Mouse (Mus musculus): ENCODE measurements at regions not wholly inside any gene's neighbourhood (a gene's known extent, or its start where the extent isn't known, plus 50 kb on each side); places are given as distances from the start of the nearest gene placed in this dataset.
"Not testable (repeated sequence)": the region's sequence is repeated elsewhere in the genome, so short reads cannot be mapped to it uniquely, and the experiment has no call there.

GRCm38 (mm10) chr10:8136662-8137061 lies 180.6 kb upstream of the Tab2 start:
- DNase-seq (ENCODE audit: low spot score), result no peak

GRCm38 (mm10) chr10:8135272-8135671 lies 179.2 kb upstream of the Tab2 start:
- no peak for DNase-seq (ENCODE audit: low spot score)

- no peak for DNase-seq (ENCODE audit: low spot score)
Measured at GRCm38 (mm10) chr10:8134398-8134797, 178.4 kb upstream of the Tab2 start.

GRCm38 (mm10) chr10:8133451-8133952 lies 177.5 kb upstream of the Tab2 start:
- DNase-seq (ENCODE audit: low spot score), result no peak

- no peak for DNase-seq (ENCODE audit: low spot score)
Measured at GRCm38 (mm10) chr10:8132795-8133194, 176.8 kb upstream of the Tab2 start.

- peak; percentile 56 for DNase-seq (ENCODE audit: low spot score)
Measured at GRCm38 (mm10) chr10:8130472-8131241, 174.6 kb upstream of the Tab2 start.

GRCm38 (mm10) chr10:8130057-8130456 lies 174.0 kb upstream of the Tab2 start:
- no peak for DNase-seq (ENCODE audit: low spot score)

- DNase-seq (ENCODE audit: low spot score), result no peak
Measured at GRCm38 (mm10) chr10:8124124-8124523, 168.1 kb upstream of the Tab2 start.

- DNase-seq (ENCODE audit: low spot score), result no peak
Measured at GRCm38 (mm10) chr10:8121895-8122294, 165.9 kb upstream of the Tab2 start.

GRCm38 (mm10) chr10:8116821-8117220 lies 160.8 kb upstream of the Tab2 start:
- no peak for DNase-seq (ENCODE audit: low spot score)

GRCm38 (mm10) chr10:8114932-8115331 lies 158.9 kb upstream of the Tab2 start:
- DNase-seq (ENCODE audit: low spot score), result not testable (repeated sequence)

- DNase-seq (ENCODE audit: low spot score), result no peak
Measured at GRCm38 (mm10) chr10:8114530-8114929, 158.5 kb upstream of the Tab2 start.

- DNase-seq (ENCODE audit: low spot score), result no peak
Measured at GRCm38 (mm10) chr10:8100489-8100888, 144.5 kb upstream of the Tab2 start.

GRCm38 (mm10) chr10:8095924-8096323 lies 139.9 kb upstream of the Tab2 start:
- no peak for DNase-seq (ENCODE audit: low spot score)

GRCm38 (mm10) chr10:8095206-8095605 lies 139.2 kb upstream of the Tab2 start:
- DNase-seq (ENCODE audit: low spot score), result no peak

GRCm38 (mm10) chr10:8091871-8092552 lies 136.0 kb upstream of the Tab2 start:
- no peak for DNase-seq (ENCODE audit: low spot score)

GRCm38 (mm10) chr10:8089296-8089695 lies 133.3 kb upstream of the Tab2 start:
- DNase-seq (ENCODE audit: low spot score), result no peak

- DNase-seq (ENCODE audit: low spot score), result no peak
Measured at GRCm38 (mm10) chr10:8088737-8089136, 132.7 kb upstream of the Tab2 start.

- no peak for DNase-seq (ENCODE audit: low spot score)
Measured at GRCm38 (mm10) chr10:8088321-8088720, 132.3 kb upstream of the Tab2 start.

GRCm38 (mm10) chr10:8087106-8087505 lies 131.1 kb upstream of the Tab2 start:
- no peak for DNase-seq (ENCODE audit: low spot score)

GRCm38 (mm10) chr10:8086442-8086841 lies 130.4 kb upstream of the Tab2 start:
- no peak for DNase-seq (ENCODE audit: low spot score)

GRCm38 (mm10) chr10:8077904-8078811 lies 122.1 kb upstream of the Tab2 start:
- no peak for DNase-seq (ENCODE audit: low spot score)

All from left cerebral cortex, adult 11 months (tissue).